Mouse (Mus musculus) heart, adult 2 months (tissue): ENCODE measurements around the gene Mcts1.

Source experiments
- CTCF ChIP-seq: fragments of 200-600 bp; IDR thresholded peaks from 2 replicates; pipeline ENCODE4 v1.8.1; 2022; ENCODE audit warnings: antibody characterized with exemption, mild to moderate bottlenecking, moderate library complexity
- POLR2A ChIP-seq: fragments of 200-500 bp; IDR thresholded peaks from 2 replicates; pipeline ENCODE4 v1.6.1; 2011; ENCODE audit warnings: mild to moderate bottlenecking, low read depth, low read length, control low read depth; ENCODE audit not compliant: insufficient read depth

- TF ChIP-seq CTCF (no peak), POLR2A (no peak)
Observed at GRCm38 (mm10) chrX:38642183-38642582, 41.8 kb downstream of the Mcts1 start.
